ENCODE assay signal across 21 mouse cellular contexts in the genomic region with DNA sequence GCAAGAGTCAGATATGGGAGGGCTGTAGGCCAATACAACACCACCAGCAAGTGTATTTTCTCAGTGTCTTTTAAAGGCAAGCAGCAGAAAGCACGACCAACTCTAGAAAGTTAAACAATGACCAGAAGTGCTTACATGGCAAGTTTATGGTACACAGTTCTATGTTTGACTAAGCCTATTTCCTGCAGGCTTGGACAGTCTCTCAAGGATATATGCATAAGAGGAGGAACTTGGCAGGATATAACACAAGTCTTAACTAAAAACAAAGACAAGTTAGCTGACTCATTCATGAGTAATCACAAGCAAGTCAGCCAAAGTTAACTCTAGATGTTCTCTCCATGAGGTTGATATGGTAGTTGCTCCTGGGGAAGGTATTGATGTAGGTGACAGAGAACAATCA.
DNase-seq lines count a peak whose midpoint lies in the region; ATAC-seq and TF ChIP-seq lines count a peak whose summit lies in the region.
"Had no signal": no experiment of that assay in that cellular context is flagged by ENCODE, and none has a peak within 500 bp of the region (broad histone marks: within the 10 kb centered on the region; RNA-seq: fewer than 3 reads in every experiment).

No protein-coding gene starts in this region.

- peak; percentile 10 for DNase-seq in kidney, postnatal 0 days (ENCODE audit: low spot score)
- DNase-seq in 3134 (ENCODE audit: extremely low read depth, insufficient read length, low spot score) = peak; percentile 4
- peak; percentile 4 for DNase-seq in MEL (ENCODE audit: low read depth, low spot score)
- DNase-seq in gonadal fat pad, adult 2 months (ENCODE audit: low read depth) = peak; percentile 36
- DNase-seq in layer of hippocampus, adult 2 months (ENCODE audit: low spot score in 2 of 2) = no peak
- no peak for DNase-seq in layer of hippocampus, postnatal 10 days (ENCODE audit: low spot score in 2 of 2)
- no peak for DNase-seq in B cell, adult 2 months
- DNase-seq: adrenal gland, postnatal 36 days; cerebellum, adult 2 months; heart, postnatal 10 days; right cerebral cortex, postnatal 4 days; thymus, postnatal 36 days had no signal

- H3K4me1 ChIP-seq in kidney, postnatal 0 days (replicated peaks; ENCODE audit: insufficient read depth, low read length) = no peaks in the 10 kb centered on the region
- no peaks in the 10 kb centered on the region for H3K4me1 ChIP-seq in kidney, embryonic 16.5 days (ENCODE audit: insufficient read depth, low read length)
- no peaks in the 10 kb centered on the region for H3K4me1 ChIP-seq in MEL (ENCODE audit: control insufficient read depth in 1 of 2, insufficient read depth in 2 of 2, low read length in 2 of 2)
- H3K4me1 ChIP-seq: forebrain, embryonic 15.5 days; limb, embryonic 12.5 days; liver, embryonic 12.5 days; midbrain, embryonic 12.5 days; neural tube, embryonic 12.5 days had no signal

- H3K36me3 ChIP-seq in kidney, postnatal 0 days (ENCODE audit: insufficient read depth, low read length) = no peaks in the 10 kb centered on the region
- H3K36me3 ChIP-seq in kidney, embryonic 16.5 days (ENCODE audit: insufficient read depth, low read length) = no peaks in the 10 kb centered on the region
- no peaks in the 10 kb centered on the region for H3K36me3 ChIP-seq in MEL (ENCODE audit: control insufficient read depth in 1 of 2, insufficient read depth in 2 of 2, low read length in 2 of 2)
- H3K36me3 ChIP-seq: forebrain, embryonic 15.5 days; limb, embryonic 12.5 days; liver, embryonic 12.5 days; midbrain, embryonic 12.5 days; neural tube, embryonic 12.5 days had no signal

- H3K9me3 ChIP-seq in kidney, postnatal 0 days (replicated peaks; ENCODE audit: low read length) = no peaks in the 10 kb centered on the region
- H3K9me3 ChIP-seq in kidney, embryonic 16.5 days (ENCODE audit: low read length) = no peaks in the 10 kb centered on the region
- H3K9me3 ChIP-seq in MEL (replicated peaks; ENCODE audit: insufficient read depth, low read length) = no peaks in the 10 kb centered on the region
- H3K9me3 ChIP-seq: forebrain, embryonic 15.5 days; limb, embryonic 12.5 days; liver, embryonic 12.5 days; midbrain, embryonic 12.5 days; neural tube, embryonic 12.5 days had no signal

- no peaks in the 10 kb centered on the region for H3K27me3 ChIP-seq in kidney, postnatal 0 days (ENCODE audit: insufficient read depth, low read length)
- H3K27me3 ChIP-seq in kidney, embryonic 16.5 days (ENCODE audit: insufficient read depth, low read length) = no peaks in the 10 kb centered on the region
- H3K27me3 ChIP-seq in MEL (ENCODE audit: control insufficient read depth in 1 of 2, insufficient read depth in 2 of 2, low read length in 2 of 2) = no peaks in the 10 kb centered on the region
- H3K27me3 ChIP-seq: forebrain, embryonic 15.5 days; limb, embryonic 12.5 days; liver, embryonic 12.5 days; midbrain, embryonic 12.5 days; neural tube, embryonic 12.5 days had no signal

- 42% methylated on average over 1 of the region's 1 CpGs for WGBS in kidney, postnatal 0 days
- WGBS in kidney, embryonic 16.5 days = 33% methylated on average over 1 of the region's 1 CpGs

- no peak overlapping the region for H3K4me2 ChIP-seq in kidney, postnatal 0 days (ENCODE audit: low read length)
- no peak overlapping the region for H3K4me2 ChIP-seq in kidney, embryonic 16.5 days (replicated peaks; ENCODE audit: low read depth, low read length)
- H3K4me2 ChIP-seq: forebrain, embryonic 15.5 days; heart, embryonic 11.5 days; limb, embryonic 12.5 days; liver, embryonic 12.5 days; midbrain, embryonic 12.5 days; neural tube, embryonic 12.5 days had no signal

- no peak for TF ChIP-seq RAD21 in MEL (IDR thresholded peaks at IDR 0.05; ENCODE audit: low read depth, low read length)

- TF ChIP-seq EP300 in MEL (IDR thresholded peaks at IDR 0.05; ENCODE audit: low read depth in 1 of 2, low read length in 2 of 2) = no peak

- H3K27ac ChIP-seq in kidney, postnatal 0 days = no peak overlapping the region
- no peak overlapping the region for H3K27ac ChIP-seq in kidney, embryonic 16.5 days (ENCODE audit: low read length)
- no peak overlapping the region for H3K27ac ChIP-seq in MEL (ENCODE audit: control insufficient read depth, low read depth, low read length)
- H3K27ac ChIP-seq in layer of hippocampus, adult 2 months = no peak overlapping the region
- H3K27ac ChIP-seq: forebrain, embryonic 15.5 days; limb, embryonic 12.5 days; liver, embryonic 12.5 days; midbrain, embryonic 12.5 days; neural tube, embryonic 12.5 days had no signal

- TF ChIP-seq CTCF in kidney, postnatal 0 days (IDR thresholded peaks at IDR 0.05; ENCODE audit: low read depth) = no peak
- no peak for TF ChIP-seq CTCF in MEL (IDR thresholded peaks at IDR 0.05 in 2 of 3, conservative IDR thresholded peaks at IDR 0.05 in 1 of 3; ENCODE audit: control insufficient read depth in 1 of 3, insufficient read depth in 1 of 3, low read depth in 2 of 3, low read length in 3 of 3, poor library complexity in 1 of 3, severe bottlenecking in 1 of 3)
- TF ChIP-seq CTCF in layer of hippocampus, adult 2 months (conservative IDR thresholded peaks at IDR 0.05) = no peak

- H3K4me3 ChIP-seq in kidney, postnatal 0 days (replicated peaks; ENCODE audit: low read depth, low read length) = no peak overlapping the region
- no peak overlapping the region for H3K4me3 ChIP-seq in kidney, embryonic 16.5 days (ENCODE audit: low read length)
- H3K4me3 ChIP-seq in MEL (ENCODE audit: control insufficient read depth in 1 of 2, insufficient read depth in 1 of 2, low read depth in 2 of 2, low read length in 2 of 2) = no peak overlapping the region
- H3K4me3 ChIP-seq in layer of hippocampus, adult 2 months = no peak overlapping the region
- H3K4me3 ChIP-seq: forebrain, embryonic 15.5 days; limb, embryonic 12.5 days; liver, embryonic 12.5 days; midbrain, embryonic 12.5 days; neural tube, embryonic 12.5 days had no signal

- TF ChIP-seq POLR2A in MEL (IDR thresholded peaks at IDR 0.05; ENCODE audit: control insufficient read depth in 1 of 2, insufficient read depth in 1 of 2, low read depth in 1 of 2, low read length in 2 of 2, poor library complexity in 1 of 2) = no peak

- no peak overlapping the region for H3K9ac ChIP-seq in kidney, postnatal 0 days (ENCODE audit: low read depth, low read length)
- no peak overlapping the region for H3K9ac ChIP-seq in kidney, embryonic 16.5 days (replicated peaks; ENCODE audit: low read length)
- no peak overlapping the region for H3K9ac ChIP-seq in MEL (ENCODE audit: control insufficient read depth, low read depth, low read length, poor library complexity, severe bottlenecking)
- H3K9ac ChIP-seq: forebrain, embryonic 15.5 days; limb, embryonic 12.5 days; liver, embryonic 12.5 days; midbrain, embryonic 12.5 days; neural tube, embryonic 12.5 days had no signal

- ATAC-seq in kidney, postnatal 0 days (replicated peaks; ENCODE audit: low FRiP score, low read depth) = peak; percentile 76
- no peak for ATAC-seq in kidney, embryonic 16.5 days (ENCODE audit: low FRiP score, low TSS enrichment)
- ATAC-seq: CD4-positive, CD25-positive, alpha-beta regulatory T cell, adult 4 months; forebrain, embryonic 15.5 days; inflammation-experienced regulatory T-cells, adult 6 months; liver, embryonic 12.5 days had no signal

- no peaks in the 10 kb centered on the region for H3K79me2 ChIP-seq in MEL (ENCODE audit: control insufficient read depth, insufficient read depth, low read length, poor library complexity)

TF ChIP-seq in MEL, 35 proteins besides CTCF, POLR2A, EP300 and RAD21:
- TF ChIP-seq HCFC1 (IDR thresholded peaks at IDR 0.05; ENCODE audit: low read depth, low read length) = no peak
- TF ChIP-seq MYB (IDR thresholded peaks at IDR 0.05; ENCODE audit: low read depth, low read length) = no peak
- no peak for TF ChIP-seq ZKSCAN1 (IDR thresholded peaks at IDR 0.05; ENCODE audit: low read depth, low read length)
- no peak for TF ChIP-seq CHD2 (IDR thresholded peaks at IDR 0.05; ENCODE audit: low read length)
- no peak for TF ChIP-seq USF1 (IDR thresholded peaks at IDR 0.05; ENCODE audit: low read depth, low read length)
- TF ChIP-seq SMC3 (IDR thresholded peaks at IDR 0.05; ENCODE audit: low read depth, low read length) = no peak
- TF ChIP-seq RCOR1 (IDR thresholded peaks at IDR 0.05; ENCODE audit: low read depth, low read length) = no peak
- TF ChIP-seq E2F4 (IDR thresholded peaks at IDR 0.05; ENCODE audit: borderline replicate concordance, low read depth, low read length) = no peak
- no peak for TF ChIP-seq KAT2A (conservative IDR thresholded peaks at IDR 0.05; ENCODE audit: low read depth, low read length)

Comparison
In these comparisons a context has a peak if more than half of its experiments do, and no peak if none do; other contexts are left out.
1. DNase-seq: peak in kidney, postnatal 0 days (single experiment), 3134 (single experiment), MEL (single experiment) and gonadal fat pad, adult 2 months (single experiment); none in layer of hippocampus, adult 2 months (0 of 2), layer of hippocampus, postnatal 10 days (0 of 2) and B cell, adult 2 months (0 of 2).